Comparison of ENCODE assay signal across 18 mouse cellular contexts in genomic region chr6:73610048-73610624, GRCm38 (mm10).
DNase-seq lines count a peak whose midpoint lies in the region; ATAC-seq and TF ChIP-seq lines count a peak whose summit lies in the region.
"Had no signal": no experiment of that assay in that cellular context is flagged by ENCODE, and none has a peak within 500 bp of the region (broad histone marks: within the 10 kb centered on the region; RNA-seq: fewer than 3 reads in every experiment).

No protein-coding gene starts in this region.

- DNase-seq in embryo, embryonic 11 days, result peak; percentile 8
- DNase-seq in embryo, embryonic 10 days (ENCODE audit: low spot score), result no peak
- no peak for DNase-seq in kidney, adult 2 months
- DNase-seq in retina, embryonic 14.5 days (ENCODE audit: low spot score), result peak; percentile 2
- DNase-seq: adrenal gland, adult 8-10 months; cerebellum, postnatal 10 days; heart, postnatal 10 days; liver; liver, postnatal 0 days; lung, postnatal 4 days had no signal

- H3K36me3 ChIP-seq in kidney, embryonic 16.5 days (ENCODE audit: insufficient read depth, low read length), result no peaks in the 10 kb centered on the region
- H3K36me3 ChIP-seq in kidney, adult 2 months (ENCODE audit: control insufficient read depth, insufficient read depth, low read length), result no peaks in the 10 kb centered on the region
- H3K36me3 ChIP-seq in neural tube, embryonic 12.5 days, result no peaks in the 10 kb centered on the region
- H3K36me3 ChIP-seq in neural tube, embryonic 15.5 days, result no peaks in the 10 kb centered on the region
- H3K36me3 ChIP-seq in intestine, postnatal 0 days (ENCODE audit: control insufficient read depth, insufficient read depth), result no peaks in the 10 kb centered on the region
- H3K36me3 ChIP-seq: heart, embryonic 10.5 days; midbrain, embryonic 13.5 days had no signal

- peaks cover 7% of the 10 kb centered on the region; the same call in 1 of the 2 replicates for H3K4me1 ChIP-seq in kidney, embryonic 16.5 days (ENCODE audit: insufficient read depth, low read length)
- H3K4me1 ChIP-seq in kidney, adult 2 months (ENCODE audit: control insufficient read depth, insufficient read depth, low read length), result no peaks in the 10 kb centered on the region
- no peaks in the 10 kb centered on the region for H3K4me1 ChIP-seq in neural tube, embryonic 12.5 days
- H3K4me1 ChIP-seq in neural tube, embryonic 15.5 days, result peaks cover 5% of the 10 kb centered on the region
- H3K4me1 ChIP-seq in intestine, postnatal 0 days (replicated peaks; ENCODE audit: control insufficient read depth, insufficient read depth, low read length), result no peaks in the 10 kb centered on the region
- H3K4me1 ChIP-seq: heart, embryonic 10.5 days had no signal

- ATAC-seq in kidney, embryonic 16.5 days (ENCODE audit: low FRiP score, low TSS enrichment), result peak; percentile 75
- peak; percentile 33; the same call in 1 of the 2 replicates for ATAC-seq in neural tube, embryonic 12.5 days (ENCODE audit: low FRiP score, low read depth)
- ATAC-seq in neural tube, embryonic 15.5 days (ENCODE audit: low FRiP score), result no peak
- no peak for ATAC-seq in intestine, postnatal 0 days
- ATAC-seq: liver, postnatal 0 days; midbrain, embryonic 13.5 days had no signal

- no peak for TF ChIP-seq POLR2A in kidney, adult 2 months (IDR thresholded peaks at IDR 0.05; ENCODE audit: low read depth, low read length)

- H3K27me3 ChIP-seq in kidney, embryonic 16.5 days (ENCODE audit: insufficient read depth, low read length), result no peaks in the 10 kb centered on the region
- H3K27me3 ChIP-seq in kidney, adult 2 months (replicated peaks; ENCODE audit: control insufficient read depth, insufficient read depth, low read length), result no peaks in the 10 kb centered on the region
- no peaks in the 10 kb centered on the region for H3K27me3 ChIP-seq in neural tube, embryonic 12.5 days (replicated peaks)
- H3K27me3 ChIP-seq in neural tube, embryonic 15.5 days (replicated peaks), result no peaks in the 10 kb centered on the region
- H3K27me3 ChIP-seq in intestine, postnatal 0 days (replicated peaks; ENCODE audit: control insufficient read depth, insufficient read depth, low read length), result no peaks in the 10 kb centered on the region
- H3K27me3 ChIP-seq: midbrain, embryonic 13.5 days had no signal

- no peak overlapping the region; the same call in 1 of the 2 replicates for H3K27ac ChIP-seq in kidney, embryonic 16.5 days (ENCODE audit: low read length)
- no peak overlapping the region for H3K27ac ChIP-seq in kidney, adult 2 months (ENCODE audit: insufficient read depth, low read depth, low read length)
- H3K27ac ChIP-seq in neural tube, embryonic 12.5 days, result no peak overlapping the region
- H3K27ac ChIP-seq in neural tube, embryonic 15.5 days (replicated peaks), result no peak overlapping the region
- no peak overlapping the region for H3K27ac ChIP-seq in intestine, postnatal 0 days (ENCODE audit: low read depth, low read length)
- H3K27ac ChIP-seq: heart, embryonic 10.5 days; hindbrain, embryonic 14.5 days; midbrain, embryonic 13.5 days had no signal

- no peak overlapping the region for H3K4me2 ChIP-seq in kidney, embryonic 16.5 days (replicated peaks; ENCODE audit: low read depth, low read length)
- H3K4me2 ChIP-seq in neural tube, embryonic 12.5 days (replicated peaks), result no peak overlapping the region
- H3K4me2 ChIP-seq in neural tube, embryonic 15.5 days, result no peak overlapping the region
- no peak overlapping the region for H3K4me2 ChIP-seq in intestine, postnatal 0 days (replicated peaks; ENCODE audit: low read depth)
- H3K4me2 ChIP-seq: hindbrain, embryonic 14.5 days; midbrain, embryonic 13.5 days had no signal

- H3K9ac ChIP-seq in kidney, embryonic 16.5 days (replicated peaks; ENCODE audit: low read length), result no peak overlapping the region
- no peak overlapping the region for H3K9ac ChIP-seq in neural tube, embryonic 12.5 days
- no peak overlapping the region for H3K9ac ChIP-seq in neural tube, embryonic 15.5 days (replicated peaks)
- H3K9ac ChIP-seq in intestine, postnatal 0 days (ENCODE audit: low read depth, low read length), result no peak overlapping the region
- H3K9ac ChIP-seq: hindbrain, embryonic 14.5 days; liver, postnatal 0 days; midbrain, embryonic 13.5 days had no signal

- H3K4me3 ChIP-seq in kidney, embryonic 16.5 days (ENCODE audit: low read length), result no peak overlapping the region
- H3K4me3 ChIP-seq in kidney, adult 2 months (ENCODE audit: insufficient read depth, low read depth, low read length), result no peak overlapping the region
- no peak overlapping the region for H3K4me3 ChIP-seq in neural tube, embryonic 12.5 days
- H3K4me3 ChIP-seq in neural tube, embryonic 15.5 days (replicated peaks), result no peak overlapping the region
- H3K4me3 ChIP-seq in intestine, postnatal 0 days (ENCODE audit: low read depth, low read length), result no peak overlapping the region
- H3K4me3 ChIP-seq: heart, embryonic 10.5 days; midbrain, embryonic 13.5 days; myocyte had no signal

- WGBS in kidney, embryonic 16.5 days, result 56% methylated on average over 2 of the region's 2 CpGs
- WGBS in kidney, adult 2 months, result 44% methylated on average over 2 of the region's 2 CpGs
- WGBS in neural tube, embryonic 12.5 days, result 68% methylated on average over 2 of the region's 2 CpGs
- WGBS in neural tube, embryonic 15.5 days, result 50% methylated on average over 2 of the region's 2 CpGs
- 66% methylated on average over 2 of the region's 2 CpGs for WGBS in intestine, postnatal 0 days

- TF ChIP-seq CTCF in kidney, adult 2 months (conservative IDR thresholded peaks at IDR 0.05; ENCODE audit: insufficient read depth, insufficient read length, low read depth, low read length), result no peak
- TF ChIP-seq CTCF in intestine, postnatal 0 days (IDR thresholded peaks at IDR 0.05; ENCODE audit: low read depth), result no peak

- no peaks in the 10 kb centered on the region for H3K9me3 ChIP-seq in kidney, embryonic 16.5 days (ENCODE audit: low read length)
- H3K9me3 ChIP-seq in neural tube, embryonic 12.5 days, result no peaks in the 10 kb centered on the region
- H3K9me3 ChIP-seq in neural tube, embryonic 15.5 days (replicated peaks), result no peaks in the 10 kb centered on the region
- no peaks in the 10 kb centered on the region for H3K9me3 ChIP-seq in intestine, postnatal 0 days (ENCODE audit: control insufficient read depth)
- H3K9me3 ChIP-seq: heart, embryonic 10.5 days had no signal

Comparison
In these comparisons a context has a peak if more than half of its experiments do, and no peak if none do; other contexts are left out.
1. DNase-seq: peak in embryo, embryonic 11 days (single experiment) and retina, embryonic 14.5 days (single experiment); none in embryo, embryonic 10 days (single experiment) and kidney, adult 2 months (single experiment).
2. ATAC-seq: peak in kidney, embryonic 16.5 days (single experiment) and neural tube, embryonic 12.5 days (single experiment); none in neural tube, embryonic 15.5 days (single experiment) and intestine, postnatal 0 days (single experiment).